Mouse (Mus musculus) stomach, embryonic 14.5 days (tissue): ENCODE measurements around the gene Arnt2. TPM values are rescaled to one million over a fixed set of nuclear protein-coding genes. Genes with fewer than 3 reads are reported as not detected.

Source experiments
- ATAC-seq: fragments of 200-750 bp; cut with Nextera tagmentation; 2 replicates; pipeline ENCODE4 v1.8.0; 2017; ENCODE audit warnings: low read depth, moderate TSS enrichment; ENCODE audit not compliant: insufficient number of reproducible peaks, insufficient read depth, low FRiP score
- H3K27ac ChIP-seq: fragments of 300-500 bp; sonication (generic); 2 replicates; pipeline ENCODE4 v1.5.1; 2014; ENCODE audit warnings: mild to moderate bottlenecking, low read length, moderate library complexity, mixed read lengths
- H3K27me3 ChIP-seq: fragments of 300-500 bp; sonication (generic); 2 replicates; pipeline ENCODE4 v1.6.1; 2014; ENCODE audit warnings: low read length, control low read depth, mixed read lengths; ENCODE audit not compliant: control insufficient read depth, insufficient read depth
- H3K36me3 ChIP-seq: fragments of 300-500 bp; sonication (generic); 2 replicates; pipeline ENCODE4 v1.6.1; 2014; ENCODE audit warnings: mild to moderate bottlenecking, control low read depth, low read length, moderate library complexity, mixed read lengths; ENCODE audit not compliant: control insufficient read depth, insufficient read depth
- H3K4me1 ChIP-seq: fragments of 300-500 bp; sonication (generic); 2 replicates; pipeline ENCODE4 v1.6.1; 2014; ENCODE audit warnings: low read length, control low read depth, mixed read lengths; ENCODE audit not compliant: control insufficient read depth, insufficient read depth
- H3K4me2 ChIP-seq: fragments of 300-500 bp; sonication (generic); replicated peaks from 2 replicates; pipeline ENCODE4 v1.6.1; 2014; ENCODE audit warnings: low read depth, low read length, control low read depth
- H3K4me3 ChIP-seq: fragments of 300-500 bp; sonication (generic); 2 replicates; pipeline ENCODE4 v1.5.1; 2014; ENCODE audit warnings: low read depth, low read length, control low read depth
- H3K9ac ChIP-seq: fragments of 300-500 bp; sonication (generic); replicated peaks from 2 replicates; pipeline ENCODE4 v1.6.1; 2014; ENCODE audit warnings: low read depth, mild to moderate bottlenecking, control low read depth, low read length, moderate library complexity, mixed read lengths
- H3K9me3 ChIP-seq: fragments of 300-500 bp; sonication (generic); 2 replicates; pipeline ENCODE4 v1.6.1; 2016; ENCODE audit warnings: low read depth, low read length, control low read depth; ENCODE audit not compliant: control insufficient read depth
- WGBS: fragments of 180-500 bp; shearing (Covaris S2); extraction: QIAGEN DNeasy Blood & Tissue Kit; methylation state at CpG from one replicate; pipeline ENCODE4 v1.1.7; 2014; 5-methylcytosine and 5-hydroxymethylcytosine counted together
- polyA plus RNA-seq: library from polyadenylated mRNA; unstranded; fragments of >200 nt; fragmentation: Nextera tagmentation; extraction: Ambion mirVana; gene quantifications from 2 replicates; pipeline ENCODE4 v1.2.1, GENCODE M21; 2014

Arnt2 gene
- polyA plus RNA-seq, 1 experiment from 2014 or later = 6.8 TPM

GRCm38 (mm10) chr7:84260401-84260800 lies 149.6 kb downstream of the Arnt2 start:
- 87% methylated on average over 4 of the region's 4 CpGs for WGBS
- H3K9me3 ChIP-seq = no peaks in the 10 kb centered on the region
- H3K9ac ChIP-seq = no peak overlapping the region
- H3K4me3 ChIP-seq = no peak overlapping the region
- ATAC-seq = no peak
- H3K27ac ChIP-seq = no peak overlapping the region
- no peaks in the 10 kb centered on the region for H3K4me1 ChIP-seq
- no peaks in the 10 kb centered on the region for H3K27me3 ChIP-seq
- no peak overlapping the region for H3K4me2 ChIP-seq
- no peaks in the 10 kb centered on the region; the same call in 1 of the 2 replicates for H3K36me3 ChIP-seq

GRCm38 (mm10) chr7:84259309-84259985 lies 150.5 kb downstream of the Arnt2 start:
- no peaks in the 10 kb centered on the region for H3K4me1 ChIP-seq
- H3K4me2 ChIP-seq = no peak overlapping the region
- H3K27me3 ChIP-seq = no peaks in the 10 kb centered on the region
- H3K9me3 ChIP-seq = no peaks in the 10 kb centered on the region
- no peak overlapping the region for H3K4me3 ChIP-seq
- ATAC-seq = no peak
- no peak overlapping the region for H3K27ac ChIP-seq
- no peak overlapping the region for H3K9ac ChIP-seq
- WGBS = 75% methylated on average over 4 of the region's 4 CpGs
- H3K36me3 ChIP-seq = no peaks in the 10 kb centered on the region

DNA sequence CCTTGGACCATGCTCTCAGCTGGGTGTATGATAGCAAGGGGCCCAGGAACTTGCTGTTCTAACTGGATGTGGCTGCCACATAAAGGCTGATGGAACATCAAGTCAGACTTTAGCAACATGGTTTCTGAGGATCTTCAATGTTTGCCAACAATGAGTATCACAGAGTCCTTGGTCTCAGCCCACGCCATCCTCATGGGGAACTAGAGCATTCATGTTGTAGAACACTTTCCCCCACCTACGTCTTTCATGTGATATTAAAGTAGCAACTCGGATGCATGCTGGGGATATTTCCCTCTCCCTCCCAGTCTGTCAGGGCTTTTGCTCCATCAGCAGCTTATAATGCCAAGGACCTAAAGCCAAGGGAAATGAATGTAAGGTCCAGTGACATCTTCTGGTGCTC lies 153.3 kb downstream of the Arnt2 start:
- no peak for ATAC-seq
- Histone ChIP-seq H3K9ac (no peak overlapping the region), H3K27me3 (no peaks in the 10 kb centered on the region), H3K9me3 (no peaks in the 10 kb centered on the region), H3K4me2 (no peak overlapping the region), H3K27ac (no peak overlapping the region), H3K4me1 (no peaks in the 10 kb centered on the region), H3K4me3 (no peak overlapping the region), H3K36me3 (no peaks in the 10 kb centered on the region)
- WGBS = 87% methylated on average over 3 of the region's 3 CpGs

- Histone ChIP-seq H3K4me3 (no peak overlapping the region), H3K27me3 (no peaks in the 10 kb centered on the region), H3K9ac (no peak overlapping the region), H3K4me1 (no peaks in the 10 kb centered on the region), H3K4me2 (no peak overlapping the region), H3K36me3 (no peaks in the 10 kb centered on the region), H3K9me3 (no peaks in the 10 kb centered on the region), H3K27ac (no peak overlapping the region)
- no peak for ATAC-seq
- WGBS = 39% methylated on average over 1 of the region's 1 CpGs
Observed at GRCm38 (mm10) chr7:84256245-84256644, 153.7 kb downstream of the Arnt2 start.

DNA sequence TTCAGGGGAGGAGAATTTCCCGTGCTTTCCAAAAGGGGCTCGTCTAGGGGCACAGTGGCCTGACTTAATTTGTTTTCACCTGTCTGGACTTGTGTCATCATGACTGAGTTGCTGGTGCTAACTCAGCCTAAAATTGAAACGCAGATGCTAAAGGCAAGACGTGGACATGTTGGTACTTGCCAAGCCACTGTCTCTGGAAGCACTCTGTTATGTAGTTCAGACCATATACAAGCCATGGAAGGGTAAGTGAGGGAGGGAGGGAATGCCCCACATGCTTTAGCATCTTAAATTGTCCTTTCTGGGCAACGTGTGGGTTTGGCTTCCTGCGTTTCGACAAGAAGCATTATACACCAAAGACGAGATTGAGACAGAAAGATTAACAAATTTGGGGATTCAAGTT lies 155.1 kb downstream of the Arnt2 start:
- no peaks in the 10 kb centered on the region for H3K4me1 ChIP-seq
- H3K9ac ChIP-seq = no peak overlapping the region
- no peaks in the 10 kb centered on the region for H3K36me3 ChIP-seq
- no peak overlapping the region for H3K27ac ChIP-seq
- H3K9me3 ChIP-seq = no peaks in the 10 kb centered on the region
- no peak overlapping the region for H3K4me2 ChIP-seq
- no peak for ATAC-seq
- no peak overlapping the region for H3K4me3 ChIP-seq
- H3K27me3 ChIP-seq = no peaks in the 10 kb centered on the region
- 68% methylated on average over 8 of the region's 8 CpGs for WGBS

GRCm38 (mm10) chr7:84254311-84254710 lies 155.7 kb downstream of the Arnt2 start:
- Histone ChIP-seq H3K9ac (no peak overlapping the region), H3K4me2 (no peak overlapping the region), H3K4me1 (no peaks in the 10 kb centered on the region), H3K4me3 (no peak overlapping the region), H3K27me3 (no peaks in the 10 kb centered on the region), H3K9me3 (no peaks in the 10 kb centered on the region), H3K27ac (no peak overlapping the region), H3K36me3 (no peaks in the 10 kb centered on the region)
- ATAC-seq = no peak
- WGBS = 54% methylated on average over 3 of the region's 3 CpGs

DNA sequence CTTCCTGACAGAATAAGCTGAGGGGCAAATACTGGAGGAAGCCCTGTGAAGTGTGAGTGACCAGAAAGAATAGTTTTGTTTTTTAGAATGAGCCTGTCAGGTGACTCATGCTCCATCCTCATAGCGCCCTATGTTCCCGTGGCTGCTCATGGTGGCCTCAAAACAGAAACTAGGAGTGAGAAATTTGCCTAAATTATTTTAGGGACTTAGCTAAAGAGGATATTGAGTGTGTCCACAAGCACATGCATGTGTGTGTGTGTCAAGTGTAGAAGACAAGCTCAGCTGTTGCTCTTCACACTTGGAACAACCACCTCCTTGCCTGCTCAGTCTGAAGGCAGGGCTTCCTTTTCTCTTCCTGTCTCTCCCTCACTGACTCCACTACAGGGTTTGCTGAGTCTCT lies 158.3 kb downstream of the Arnt2 start:
- no peak overlapping the region for H3K4me3 ChIP-seq
- H3K36me3 ChIP-seq = no peaks in the 10 kb centered on the region
- H3K9me3 ChIP-seq = no peaks in the 10 kb centered on the region
- WGBS = 95% methylated on average over 2 of the region's 2 CpGs
- no peak for ATAC-seq
- no peak overlapping the region for H3K9ac ChIP-seq
- no peak overlapping the region for H3K27ac ChIP-seq
- no peaks in the 10 kb centered on the region for H3K27me3 ChIP-seq
- H3K4me2 ChIP-seq = no peak overlapping the region
- H3K4me1 ChIP-seq = no peaks in the 10 kb centered on the region

GRCm38 (mm10) chr7:84250736-84251135 lies 159.2 kb downstream of the Arnt2 start:
- Histone ChIP-seq H3K4me1 (no peaks in the 10 kb centered on the region), H3K27me3 (no peaks in the 10 kb centered on the region), H3K4me2 (no peak overlapping the region), H3K27ac (no peak overlapping the region), H3K9me3 (no peaks in the 10 kb centered on the region), H3K36me3 (no peaks in the 10 kb centered on the region), H3K4me3 (no peak overlapping the region), H3K9ac (no peak overlapping the region)
- 90% methylated on average over 2 of the region's 2 CpGs for WGBS
- ATAC-seq = no peak

GRCm38 (mm10) chr7:84249951-84250350 lies 160.0 kb downstream of the Arnt2 start:
- WGBS = 86% methylated on average over 8 of the region's 8 CpGs
- H3K4me3 ChIP-seq = no peak overlapping the region
- H3K27ac ChIP-seq = no peak overlapping the region
- no peak for ATAC-seq
- H3K27me3 ChIP-seq = no peaks in the 10 kb centered on the region
- no peak overlapping the region for H3K9ac ChIP-seq
- no peaks in the 10 kb centered on the region for H3K4me1 ChIP-seq
- no peaks in the 10 kb centered on the region for H3K36me3 ChIP-seq
- H3K4me2 ChIP-seq = no peak overlapping the region
- H3K9me3 ChIP-seq = no peaks in the 10 kb centered on the region
